Mouse (Mus musculus) kidney, adult 8-10 months (tissue): ENCODE measurements around the gene Nol4l.

Experiments used
- DNase-seq, 2 experiments: peaks; one replicate each; pipeline ENCODE4 v3.0.0; 2022

Gene Nol4l

GRCm38 (mm10) chr2:153441228-153441627 lies 88.5 kb downstream of the Nol4l start:
- DNase-seq, result no peak

DNA sequence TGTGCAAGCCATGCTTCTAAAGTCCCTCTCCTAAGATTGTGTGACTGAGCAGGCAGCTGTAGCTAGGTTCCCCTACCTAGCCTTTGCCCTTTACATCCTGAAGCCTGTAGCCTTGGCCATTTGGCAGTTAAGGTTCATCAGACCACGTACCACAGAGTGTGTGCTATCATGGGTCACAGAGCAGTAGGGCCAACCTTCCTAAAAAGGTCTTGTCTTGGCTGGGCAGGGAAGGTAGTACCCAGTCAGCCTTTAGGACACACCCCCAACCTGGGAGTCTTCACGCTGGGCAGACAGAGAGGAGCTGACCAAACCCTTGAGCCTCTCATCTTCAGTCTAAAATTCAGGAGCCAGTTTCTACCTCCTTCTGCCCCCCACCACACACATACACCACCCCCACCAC lies 89.0 kb downstream of the Nol4l start:
- peak; percentile 45 to 52 for DNase-seq

GRCm38 (mm10) chr2:153437306-153437659 lies 92.5 kb downstream of the Nol4l start:
- peak; percentile 64 to 68 for DNase-seq

DNA sequence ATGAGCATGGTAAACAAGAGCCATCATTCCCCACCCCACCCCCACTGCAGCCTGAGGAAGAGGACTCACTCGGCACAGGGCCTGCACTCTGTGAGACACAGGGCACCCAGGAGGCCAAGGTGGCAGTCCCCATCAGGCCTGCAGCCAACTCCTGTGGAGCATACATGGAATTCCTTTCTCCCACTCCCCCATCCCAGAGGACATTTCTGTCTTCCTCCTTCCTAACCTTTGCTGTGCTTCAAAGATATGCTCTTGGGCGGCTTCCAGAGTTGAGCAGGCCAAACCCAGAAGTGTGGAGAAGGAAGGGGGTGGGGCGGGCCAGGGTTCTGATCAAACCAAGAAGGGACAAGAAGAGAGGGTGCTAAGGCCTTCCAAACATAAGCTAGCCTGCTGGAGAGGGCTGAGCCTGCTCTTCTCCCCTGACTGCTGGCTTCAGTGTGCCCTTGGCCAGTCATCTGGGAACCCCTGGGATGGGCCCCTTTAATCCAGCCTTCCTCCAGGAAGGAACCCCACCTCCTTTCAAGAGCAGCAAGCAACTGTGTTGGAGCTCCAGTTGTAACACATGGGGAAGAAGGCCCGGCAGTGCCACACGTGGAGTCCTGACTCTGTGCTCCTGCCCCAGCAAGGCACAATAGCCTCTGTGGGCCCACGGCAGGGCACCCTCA lies 93.0 kb downstream of the Nol4l start:
- DNase-seq, result peak; percentile 77 to 84

GRCm38 (mm10) chr2:153434880-153435831 lies 94.6 kb downstream of the Nol4l start:
- peak; percentile 85 to 88 for DNase-seq

DNA sequence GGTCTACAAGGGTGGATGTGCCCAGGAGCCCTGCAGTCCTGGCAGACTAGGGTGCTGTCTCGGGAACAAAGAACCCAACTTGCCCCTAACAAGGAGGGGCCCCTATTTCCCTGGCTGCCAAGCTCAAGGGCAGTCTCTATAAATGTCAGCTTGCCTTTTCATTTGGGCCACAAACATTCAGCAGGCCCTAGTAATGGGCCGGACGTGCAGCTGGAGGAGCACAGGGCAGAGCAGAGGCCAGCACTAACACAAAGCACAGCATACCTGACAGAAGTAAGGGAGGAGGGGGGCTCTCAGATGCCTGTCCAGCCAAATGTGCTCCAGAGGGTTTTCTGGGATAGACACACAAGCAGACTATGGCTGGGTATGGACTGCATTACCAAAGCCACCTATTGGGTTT lies 95.9 kb downstream of the Nol4l start:
- DNase-seq, result no peak

GRCm38 (mm10) chr2:153432492-153432891 lies 97.3 kb downstream of the Nol4l start:
- no peak for DNase-seq

- no peak for DNase-seq
Observed at GRCm38 (mm10) chr2:153430571-153430970, 99.2 kb downstream of the Nol4l start.

- DNase-seq, result no peak
Observed at GRCm38 (mm10) chr2:153428485-153428884, 101.3 kb downstream of the Nol4l start.

DNA sequence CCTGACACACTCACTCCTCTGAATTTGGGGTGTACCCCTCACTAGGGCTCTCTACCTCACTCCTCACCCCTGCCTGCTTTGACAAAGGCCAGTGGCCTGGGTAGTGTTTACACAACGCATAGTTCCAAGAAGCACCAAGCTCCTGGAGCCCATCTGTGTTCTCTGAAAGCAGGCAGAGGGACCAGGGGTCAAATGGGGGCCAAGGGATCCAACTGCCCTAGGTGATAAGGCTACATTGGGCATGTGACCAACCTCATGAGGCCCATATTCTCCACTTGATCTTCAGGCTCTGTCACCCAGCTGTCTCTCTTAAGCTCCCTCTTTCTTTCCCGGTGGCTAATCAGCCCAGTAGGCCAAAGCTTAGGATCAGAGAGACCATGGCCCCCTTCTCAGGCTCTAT lies 102.8 kb downstream of the Nol4l start:
- DNase-seq, result no peak

GRCm38 (mm10) chr2:153425998-153426670 lies 103.6 kb downstream of the Nol4l start:
- DNase-seq, result no peak

- DNase-seq, result no peak
Observed at GRCm38 (mm10) chr2:153425124-153425844, 104.5 kb downstream of the Nol4l start.

GRCm38 (mm10) chr2:153424557-153424956 lies 105.2 kb downstream of the Nol4l start:
- DNase-seq, result no peak

GRCm38 (mm10) chr2:153423113-153423512 lies 106.7 kb downstream of the Nol4l start:
- DNase-seq, result no peak

DNA sequence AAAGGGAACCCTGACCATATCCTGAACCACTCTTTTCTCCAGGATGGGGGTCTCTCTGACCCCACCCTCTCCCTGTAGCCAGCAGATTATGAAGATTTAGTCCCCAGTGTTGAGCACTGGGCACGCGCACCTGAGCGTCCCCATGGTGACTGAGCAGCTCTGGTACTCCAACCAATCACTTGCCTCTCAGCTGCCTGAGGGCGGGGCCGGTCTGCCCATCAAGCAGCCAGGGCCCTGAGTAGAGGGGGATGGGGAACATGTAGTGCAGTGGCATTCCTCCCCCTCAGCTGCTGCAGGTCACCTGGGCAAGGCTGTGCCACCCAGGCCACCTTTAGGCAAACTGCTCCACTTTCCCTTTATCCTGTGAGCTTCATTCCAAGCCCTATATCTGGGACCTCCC lies 107.7 kb downstream of the Nol4l start:
- DNase-seq, result peak in 1 of 2 experiments; percentile 31

DNA sequence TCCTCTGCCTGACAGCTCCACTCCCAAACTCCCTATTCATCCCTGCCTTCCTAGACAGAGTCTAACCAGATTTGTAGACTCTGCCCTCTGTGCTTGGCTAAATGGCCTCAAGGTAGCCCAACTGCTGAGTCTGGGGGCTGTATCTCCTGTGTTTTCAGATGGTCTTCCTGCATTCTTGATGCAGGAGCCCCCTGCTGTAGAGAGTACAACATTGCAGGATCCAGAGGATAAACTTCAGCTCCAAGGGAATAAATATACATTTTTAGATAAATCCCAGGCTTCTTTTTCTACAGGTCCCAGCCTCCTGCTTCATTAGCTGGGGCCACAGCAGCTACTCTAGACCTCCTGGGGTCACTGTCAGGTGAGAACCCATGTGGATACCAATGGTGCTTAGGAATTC lies 108.5 kb downstream of the Nol4l start:
- DNase-seq, result no peak

GRCm38 (mm10) chr2:153418381-153418780 lies 111.4 kb downstream of the Nol4l start:
- DNase-seq, result no peak

DNA sequence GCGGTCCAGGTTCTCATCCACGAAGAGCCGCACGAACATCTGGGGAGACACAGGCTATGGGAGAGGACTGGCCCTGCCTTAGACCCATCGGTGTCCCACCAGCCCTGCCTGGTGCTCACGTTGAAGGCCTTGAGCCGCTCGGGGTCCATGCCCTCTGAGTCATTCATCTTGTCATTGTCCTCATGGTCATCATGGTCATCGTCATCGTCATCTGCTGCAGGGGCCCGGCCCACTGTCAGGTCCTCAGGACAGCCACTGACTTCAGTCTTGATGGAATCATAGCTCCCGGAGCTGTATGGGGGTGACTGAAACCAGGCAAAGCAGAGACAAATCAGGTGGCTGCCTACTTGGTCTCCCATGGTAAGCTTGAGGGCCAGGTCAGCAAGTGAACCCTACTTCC lies 111.9 kb downstream of the Nol4l start:
- no peak for DNase-seq

- no peak for DNase-seq
Observed at GRCm38 (mm10) chr2:153414607-153415006, 115.2 kb downstream of the Nol4l start.

GRCm38 (mm10) chr2:153412563-153412962 lies 117.2 kb downstream of the Nol4l start:
- no peak for DNase-seq

GRCm38 (mm10) chr2:153411557-153411956 lies 118.2 kb downstream of the Nol4l start:
- DNase-seq, result no peak

- DNase-seq, result no peak
Observed at GRCm38 (mm10) chr2:153408971-153409370, 120.8 kb downstream of the Nol4l start.

DNA sequence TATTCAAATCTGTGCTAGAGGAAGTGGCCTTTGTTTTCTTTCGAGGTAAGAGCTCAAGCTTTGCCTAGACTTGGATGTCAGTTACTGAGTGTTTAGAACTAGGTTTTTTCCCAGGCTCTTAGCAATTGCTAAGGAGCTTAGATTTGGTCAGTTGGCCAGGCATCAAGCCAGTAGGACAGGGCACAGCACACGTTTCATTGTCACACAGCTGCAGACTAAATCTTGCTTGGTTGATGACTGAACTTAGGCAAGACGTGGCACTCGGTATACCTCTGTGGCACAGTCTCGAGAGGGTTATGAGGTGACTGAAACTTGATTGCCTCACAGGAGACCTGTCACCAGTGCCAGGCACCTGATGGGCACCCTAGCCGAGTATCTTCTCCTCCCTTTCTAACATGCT lies 122.9 kb downstream of the Nol4l start:
- DNase-seq, result no peak
